Mouse (Mus musculus) adipocyte (in vitro differentiated cells): ENCODE data around the gene Taf1b.
A peak's percentile ranks its signal among the peaks of the same experiment; 100 is the strongest.

Source experiments
- DNase-seq: peaks from one replicate; pipeline ENCODE4 v3.0.0-alpha.2; 2016; ENCODE audit warnings: low spot score

The Taf1b gene

GRCm38 (mm10) chr12:24603266-24603665 lies 105.1 kb downstream of the Taf1b start:
- peak; percentile 80 for DNase-seq

GRCm38 (mm10) chr12:24606166-24606565 lies 108.0 kb downstream of the Taf1b start:
- no peak for DNase-seq
